Mouse (Mus musculus): ENCODE measurements around the gene Atp11a. TPM values are rescaled to one million over a fixed set of nuclear protein-coding genes. Genes with fewer than 3 reads are reported as not detected.

Atp11a gene
- polyA plus RNA-seq, 1 experiment from 2014 or later: 7.4 TPM

DNA sequence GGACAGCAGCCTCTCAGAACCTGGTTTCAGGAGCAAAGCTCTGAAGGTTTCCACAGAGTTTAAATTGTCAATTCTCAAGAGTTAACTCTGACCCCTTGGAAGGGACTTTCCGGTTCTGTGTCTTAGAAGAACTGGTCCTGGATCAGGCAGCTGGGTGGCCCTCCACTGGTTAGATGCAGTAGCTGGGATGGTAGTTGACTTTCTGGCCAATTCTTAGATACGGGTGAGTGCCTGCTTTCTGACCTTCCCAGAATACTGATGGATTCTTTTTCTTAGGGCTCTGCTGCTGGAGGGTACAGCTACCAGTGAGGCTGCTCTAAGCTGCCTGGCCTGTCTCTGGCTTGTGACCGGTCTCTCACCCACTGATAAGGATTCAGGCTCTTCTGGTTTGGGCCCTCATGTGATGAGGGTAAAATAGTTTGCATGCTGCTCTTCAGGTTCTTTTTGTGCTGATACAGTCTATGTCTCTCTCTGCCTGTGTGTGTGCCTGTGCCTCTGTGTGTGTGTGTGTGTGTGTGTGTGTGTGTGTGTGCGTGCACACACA, 6.8 kb downstream of the Atp11a start:
- DNase-seq (ENCODE audit: low spot score) (no peak), ATAC-seq (ENCODE audit: low FRiP score, low TSS enrichment) (no peak)
- Histone ChIP-seq H3K27me3 (ENCODE audit: control insufficient read depth, insufficient read depth, low read length) (no peaks in the 10 kb centered on the region), H3K4me3 (ENCODE audit: low read depth, low read length) (no peak overlapping the region), H3K36me3 (ENCODE audit: control insufficient read depth, insufficient read depth, low read length) (no peaks in the 10 kb centered on the region), H3K9ac (ENCODE audit: low read length) (no peak overlapping the region), H3K9me3 (ENCODE audit: control insufficient read depth, low read length) (no peaks in the 10 kb centered on the region), H3K4me1 (replicated peaks; ENCODE audit: control insufficient read depth, insufficient read depth) (no peaks in the 10 kb centered on the region), H3K4me2 (replicated peaks; ENCODE audit: low read depth) (no peak overlapping the region), H3K27ac (replicated peaks) (no peak overlapping the region)
- 79% methylated on average over 4 of the region's 4 CpGs for WGBS
- TF ChIP-seq CTCF (IDR thresholded peaks at IDR 0.05; ENCODE audit: low read depth): no peak
- TF ChIP-seq EP300 (optimal IDR thresholded peaks at IDR 0.05): no peak

DNA sequence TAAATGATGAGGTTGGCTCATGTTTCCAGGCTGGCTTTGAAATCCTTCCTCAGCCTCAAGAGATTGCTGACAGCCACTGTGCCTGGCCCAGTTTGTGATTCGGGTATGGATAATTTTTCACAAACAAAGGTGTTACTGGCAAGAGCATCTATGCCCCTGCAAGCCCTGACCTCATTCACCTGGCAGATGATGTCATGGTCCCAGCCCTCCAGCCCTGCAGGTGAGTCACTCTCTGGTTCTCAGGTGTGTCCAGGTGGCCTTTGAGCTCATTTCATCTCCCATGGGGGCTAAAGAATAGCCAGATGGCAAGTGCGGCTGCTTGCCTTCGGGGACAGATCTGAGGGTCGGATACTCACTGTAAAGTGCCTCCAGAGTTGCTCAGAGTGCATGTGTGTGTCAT, 8.2 kb downstream of the Atp11a start:
- TF ChIP-seq CTCF (IDR thresholded peaks at IDR 0.05; ENCODE audit: low read depth): no peak
- TF ChIP-seq EP300 (optimal IDR thresholded peaks at IDR 0.05): no peak
- DNase-seq (ENCODE audit: low spot score) (peak; percentile 37), ATAC-seq (ENCODE audit: low FRiP score, low TSS enrichment) (peak; percentile 59; the same call in 1 of the 2 replicates)
- H3K27ac ChIP-seq (replicated peaks): no peak overlapping the region
- H3K4me3 ChIP-seq (ENCODE audit: low read depth, low read length): no peak overlapping the region
- no peaks in the 10 kb centered on the region for H3K4me1 ChIP-seq (replicated peaks; ENCODE audit: control insufficient read depth, insufficient read depth)
- whole genome bisulfite sequencing: 84% methylated on average over 4 of the region's 4 CpGs
- no peak overlapping the region for H3K9ac ChIP-seq (ENCODE audit: low read length)
- no peak overlapping the region for H3K4me2 ChIP-seq (replicated peaks; ENCODE audit: low read depth)
- H3K9me3 ChIP-seq (ENCODE audit: control insufficient read depth, low read length): no peaks in the 10 kb centered on the region
- no peaks in the 10 kb centered on the region for H3K27me3 ChIP-seq (ENCODE audit: control insufficient read depth, insufficient read depth, low read length)
- no peaks in the 10 kb centered on the region for H3K36me3 ChIP-seq (ENCODE audit: control insufficient read depth, insufficient read depth, low read length)

DNA sequence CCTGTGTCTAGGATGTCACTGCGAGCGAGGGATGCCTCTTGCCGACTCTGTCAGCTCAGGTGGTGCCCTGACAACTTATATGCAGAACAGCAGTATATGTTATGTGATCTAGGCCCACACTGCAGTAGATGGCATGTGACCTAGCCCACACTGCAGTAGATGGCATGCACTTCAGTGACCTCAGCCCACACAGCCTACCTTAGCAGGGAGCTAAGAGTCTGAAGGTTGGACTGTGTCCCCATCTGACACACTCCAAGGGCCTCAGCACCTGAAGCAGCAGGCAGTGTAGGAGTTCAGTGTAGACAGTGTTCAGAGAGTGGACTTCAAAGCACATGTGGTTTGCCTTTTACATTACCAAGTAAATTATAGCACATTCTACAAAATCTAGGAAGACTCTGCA, 10.4 kb downstream of the Atp11a start:
- Histone ChIP-seq H3K9me3 (ENCODE audit: control insufficient read depth, low read length) (no peaks in the 10 kb centered on the region), H3K36me3 (ENCODE audit: control insufficient read depth, insufficient read depth, low read length) (no peaks in the 10 kb centered on the region), H3K4me3 (ENCODE audit: low read depth, low read length) (no peak overlapping the region), H3K4me1 (replicated peaks; ENCODE audit: control insufficient read depth, insufficient read depth) (no peaks in the 10 kb centered on the region), H3K27ac (replicated peaks) (no peak overlapping the region), H3K27me3 (ENCODE audit: control insufficient read depth, insufficient read depth, low read length) (no peaks in the 10 kb centered on the region), H3K4me2 (replicated peaks; ENCODE audit: low read depth) (no peak overlapping the region), H3K9ac (ENCODE audit: low read length) (no peak overlapping the region)
- ATAC-seq (ENCODE audit: low FRiP score, low TSS enrichment) (no peak), DNase-seq (ENCODE audit: low spot score) (no peak)
- 94% methylated on average over 3 of the region's 3 CpGs for WGBS
- TF ChIP-seq CTCF (IDR thresholded peaks at IDR 0.05; ENCODE audit: low read depth): no peak
- no peak for TF ChIP-seq EP300 (optimal IDR thresholded peaks at IDR 0.05)

DNA sequence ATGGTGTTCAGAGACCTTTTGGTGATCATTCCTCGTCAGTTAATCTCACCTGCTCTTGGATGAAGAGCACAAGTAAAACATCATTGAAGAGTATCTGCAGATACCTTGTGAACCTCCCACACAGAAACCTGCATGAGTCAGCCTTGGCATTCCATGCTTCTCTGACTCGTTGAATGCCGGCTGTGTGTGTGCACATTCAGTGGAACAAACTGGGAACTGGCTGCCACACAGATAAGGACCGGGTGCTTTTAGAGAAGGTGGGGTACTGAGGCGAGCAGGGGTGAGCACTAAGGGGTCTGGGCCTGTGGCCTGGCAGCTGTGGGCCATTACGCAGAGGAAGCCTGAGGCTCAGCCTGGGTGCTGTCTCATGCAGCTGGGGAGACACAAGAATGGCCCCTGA, 11.9 kb downstream of the Atp11a start:
- WGBS: 55% methylated on average over 6 of the region's 6 CpGs
- Histone ChIP-seq H3K4me2 (replicated peaks; ENCODE audit: low read depth) (no peak overlapping the region), H3K9me3 (ENCODE audit: control insufficient read depth, low read length) (no peaks in the 10 kb centered on the region), H3K4me1 (replicated peaks; ENCODE audit: control insufficient read depth, insufficient read depth) (no peaks in the 10 kb centered on the region), H3K9ac (ENCODE audit: low read length) (no peak overlapping the region), H3K27me3 (ENCODE audit: control insufficient read depth, insufficient read depth, low read length) (no peaks in the 10 kb centered on the region), H3K4me3 (ENCODE audit: low read depth, low read length) (no peak overlapping the region), H3K27ac (replicated peaks) (no peak overlapping the region), H3K36me3 (ENCODE audit: control insufficient read depth, insufficient read depth, low read length) (no peaks in the 10 kb centered on the region)
- no peak for TF ChIP-seq EP300 (optimal IDR thresholded peaks at IDR 0.05)
- TF ChIP-seq CTCF (IDR thresholded peaks at IDR 0.05; ENCODE audit: low read depth): no peak
- no peak for DNase-seq (ENCODE audit: low spot score)
- no peak for ATAC-seq (ENCODE audit: low FRiP score, low TSS enrichment)

DNA sequence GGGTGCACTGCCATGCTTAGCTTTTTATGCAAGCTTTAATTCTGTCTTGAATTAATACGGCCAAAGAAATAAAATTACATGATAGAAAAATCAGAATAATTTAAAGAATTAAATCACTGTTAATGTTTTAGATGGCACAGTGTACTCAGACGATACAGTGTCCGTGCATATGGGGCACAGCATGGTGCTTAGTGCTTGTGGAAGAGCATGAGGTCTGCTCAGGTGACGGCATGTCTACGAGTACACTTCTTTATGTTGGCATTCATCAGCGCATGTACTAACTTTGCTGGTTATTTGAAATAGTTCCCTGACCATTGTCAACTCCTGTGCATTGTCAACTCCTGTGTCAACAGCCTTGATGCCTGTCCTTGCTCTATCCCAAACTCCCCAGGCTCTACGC, 12.5 kb downstream of the Atp11a start:
- Histone ChIP-seq H3K27ac (replicated peaks) (no peak overlapping the region), H3K4me2 (replicated peaks; ENCODE audit: low read depth) (no peak overlapping the region), H3K27me3 (ENCODE audit: control insufficient read depth, insufficient read depth, low read length) (no peaks in the 10 kb centered on the region), H3K9ac (ENCODE audit: low read length) (no peak overlapping the region), H3K4me1 (replicated peaks; ENCODE audit: control insufficient read depth, insufficient read depth) (no peaks in the 10 kb centered on the region), H3K9me3 (ENCODE audit: control insufficient read depth, low read length) (no peaks in the 10 kb centered on the region), H3K4me3 (ENCODE audit: low read depth, low read length) (no peak overlapping the region), H3K36me3 (ENCODE audit: control insufficient read depth, insufficient read depth, low read length) (no peaks in the 10 kb centered on the region)
- no peak for TF ChIP-seq EP300 (optimal IDR thresholded peaks at IDR 0.05)
- no peak for TF ChIP-seq CTCF (IDR thresholded peaks at IDR 0.05; ENCODE audit: low read depth)
- WGBS: 87% methylated on average over 7 of the region's 7 CpGs
- ATAC-seq (ENCODE audit: low FRiP score, low TSS enrichment): no peak
- DNase-seq (ENCODE audit: low spot score): no peak

DNA sequence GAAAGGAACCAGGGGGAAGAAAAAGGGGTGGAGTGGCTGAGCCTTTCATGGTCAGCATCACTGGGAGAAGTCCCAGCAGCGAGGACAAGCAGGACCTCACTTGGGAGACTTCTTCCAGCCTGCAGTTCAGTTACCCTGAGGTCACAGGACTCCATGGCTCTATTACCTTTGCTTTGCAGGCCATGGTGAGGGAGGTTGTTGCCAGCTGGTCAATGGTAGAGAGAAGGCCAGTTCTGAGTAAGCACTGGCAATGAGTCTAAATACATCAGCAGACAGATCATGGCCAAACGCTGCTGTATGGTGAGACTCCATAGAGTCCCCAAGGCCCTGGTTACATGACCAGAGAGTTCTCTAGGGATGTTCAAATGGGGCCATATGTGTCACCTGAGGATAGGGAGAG, 15.5 kb downstream of the Atp11a start:
- no peak overlapping the region for H3K4me2 ChIP-seq (replicated peaks; ENCODE audit: low read depth)
- H3K9ac ChIP-seq (ENCODE audit: low read length): no peak overlapping the region
- no peak overlapping the region for H3K4me3 ChIP-seq (ENCODE audit: low read depth, low read length)
- TF ChIP-seq EP300 (optimal IDR thresholded peaks at IDR 0.05) (no peak), CTCF (IDR thresholded peaks at IDR 0.05; ENCODE audit: low read depth) (no peak)
- H3K9me3 ChIP-seq (ENCODE audit: control insufficient read depth, low read length): no peaks in the 10 kb centered on the region
- 91% methylated on average over 2 of the region's 2 CpGs for WGBS
- H3K27me3 ChIP-seq (ENCODE audit: control insufficient read depth, insufficient read depth, low read length): no peaks in the 10 kb centered on the region
- no peak for DNase-seq (ENCODE audit: low spot score)
- ATAC-seq (ENCODE audit: low FRiP score, low TSS enrichment): no peak
- no peak overlapping the region for H3K27ac ChIP-seq (replicated peaks)
- H3K4me1 ChIP-seq (replicated peaks; ENCODE audit: control insufficient read depth, insufficient read depth): no peaks in the 10 kb centered on the region
- no peaks in the 10 kb centered on the region for H3K36me3 ChIP-seq (ENCODE audit: control insufficient read depth, insufficient read depth, low read length)
